Mouse (Mus musculus): Measurements from ENCODE around the gene Scn8a. TPM values are rescaled to one million over a fixed set of nuclear protein-coding genes. Genes with fewer than 3 reads are reported as not detected.
A peak's percentile ranks its signal among the peaks of the same experiment; 100 is the strongest.

Scn8a gene
- polyA plus RNA-seq, 1 experiment from 2014 or later: 8.2 TPM

GRCm38 (mm10) chr15:100960958-100961357 is 91.3 kb downstream of the Scn8a start:
- no peak overlapping the region for H3K9ac ChIP-seq
- no peaks in the 10 kb centered on the region for H3K9me3 ChIP-seq
- no peak for ATAC-seq (ENCODE audit: insufficient number of reproducible peaks, insufficient read depth, low FRiP score, low TSS enrichment, low read depth)
- no peaks in the 10 kb centered on the region for H3K27me3 ChIP-seq
- H3K27ac ChIP-seq: no peak overlapping the region
- H3K4me2 ChIP-seq: no peak overlapping the region
- H3K36me3 ChIP-seq: no peaks in the 10 kb centered on the region
- H3K4me1 ChIP-seq: peaks cover 4% of the 10 kb centered on the region; the same call in 1 of the 2 replicates
- H3K4me3 ChIP-seq: no peak overlapping the region
- 69% methylated on average over 6 of the region's 6 CpGs for WGBS

GRCm38 (mm10) chr15:100961561-100961960 is 91.9 kb downstream of the Scn8a start:
- Histone ChIP-seq H3K36me3 (no peaks in the 10 kb centered on the region), H3K4me1 (peaks cover 4% of the 10 kb centered on the region; the same call in 1 of the 2 replicates), H3K4me3 (no peak overlapping the region), H3K9me3 (no peaks in the 10 kb centered on the region), H3K9ac (no peak overlapping the region), H3K4me2 (no peak overlapping the region), H3K27me3 (no peaks in the 10 kb centered on the region), H3K27ac (no peak overlapping the region)
- 63% methylated on average over 4 of the region's 4 CpGs for WGBS
- ATAC-seq (ENCODE audit: insufficient number of reproducible peaks, insufficient read depth, low FRiP score, low TSS enrichment, low read depth): no peak

DNA sequence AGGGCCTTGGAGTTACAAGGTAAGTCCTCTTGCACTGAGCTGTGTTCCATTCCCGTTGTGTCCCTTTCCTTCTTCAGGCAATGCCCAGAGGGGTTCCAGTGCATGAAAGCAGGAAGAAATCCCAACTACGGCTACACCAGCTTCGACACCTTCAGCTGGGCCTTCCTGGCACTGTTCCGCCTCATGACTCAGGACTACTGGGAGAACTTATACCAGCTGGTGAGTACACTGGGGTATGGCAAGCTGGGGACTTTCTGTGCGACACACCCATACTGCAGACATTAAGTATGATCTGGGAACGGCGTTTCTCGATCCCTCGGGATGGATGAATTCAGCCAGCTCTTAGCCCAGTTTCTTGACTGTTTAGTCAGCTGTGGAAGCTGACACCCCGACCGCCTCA is 101.8 kb downstream of the Scn8a start:
- ATAC-seq (ENCODE audit: insufficient number of reproducible peaks, insufficient read depth, low FRiP score, low TSS enrichment, low read depth): no peak
- WGBS: 73% methylated on average over 11 of the region's 11 CpGs
- Histone ChIP-seq H3K9ac (0 out of 2 replicates have a peak overlapping the region, but pooled peaks have one; percentile 2), H3K36me3 (no peaks in the 10 kb centered on the region), H3K9me3 (no peaks in the 10 kb centered on the region), H3K4me1 (0 out of 2 replicates have a peak, but pooled peaks cover 3% of the 10 kb centered on the region), H3K27me3 (no peaks in the 10 kb centered on the region), H3K4me2 (no peak overlapping the region), H3K4me3 (no peak overlapping the region), H3K27ac (no peak overlapping the region)

GRCm38 (mm10) chr15:100972795-100973194 is 103.1 kb downstream of the Scn8a start:
- Histone ChIP-seq H3K4me1 (0 out of 2 replicates have a peak, but pooled peaks cover 3% of the 10 kb centered on the region), H3K27me3 (no peaks in the 10 kb centered on the region), H3K9ac (no peak overlapping the region), H3K4me2 (no peak overlapping the region), H3K36me3 (no peaks in the 10 kb centered on the region), H3K4me3 (no peak overlapping the region), H3K9me3 (no peaks in the 10 kb centered on the region), H3K27ac (no peak overlapping the region)
- 42% methylated on average over 11 of the region's 11 CpGs for WGBS
- no peak for ATAC-seq (ENCODE audit: insufficient number of reproducible peaks, insufficient read depth, low FRiP score, low TSS enrichment, low read depth)

GRCm38 (mm10) chr15:100974679-100975078 is 105.0 kb downstream of the Scn8a start:
- Histone ChIP-seq H3K36me3 (no peaks in the 10 kb centered on the region), H3K27ac (no peak overlapping the region), H3K9ac (no peak overlapping the region), H3K9me3 (no peaks in the 10 kb centered on the region), H3K4me1 (no peaks in the 10 kb centered on the region), H3K4me2 (no peak overlapping the region), H3K27me3 (no peaks in the 10 kb centered on the region), H3K4me3 (no peak overlapping the region)
- WGBS: 77% methylated on average over 1 of the region's 1 CpGs
- ATAC-seq (ENCODE audit: insufficient number of reproducible peaks, insufficient read depth, low FRiP score, low TSS enrichment, low read depth): no peak

DNA sequence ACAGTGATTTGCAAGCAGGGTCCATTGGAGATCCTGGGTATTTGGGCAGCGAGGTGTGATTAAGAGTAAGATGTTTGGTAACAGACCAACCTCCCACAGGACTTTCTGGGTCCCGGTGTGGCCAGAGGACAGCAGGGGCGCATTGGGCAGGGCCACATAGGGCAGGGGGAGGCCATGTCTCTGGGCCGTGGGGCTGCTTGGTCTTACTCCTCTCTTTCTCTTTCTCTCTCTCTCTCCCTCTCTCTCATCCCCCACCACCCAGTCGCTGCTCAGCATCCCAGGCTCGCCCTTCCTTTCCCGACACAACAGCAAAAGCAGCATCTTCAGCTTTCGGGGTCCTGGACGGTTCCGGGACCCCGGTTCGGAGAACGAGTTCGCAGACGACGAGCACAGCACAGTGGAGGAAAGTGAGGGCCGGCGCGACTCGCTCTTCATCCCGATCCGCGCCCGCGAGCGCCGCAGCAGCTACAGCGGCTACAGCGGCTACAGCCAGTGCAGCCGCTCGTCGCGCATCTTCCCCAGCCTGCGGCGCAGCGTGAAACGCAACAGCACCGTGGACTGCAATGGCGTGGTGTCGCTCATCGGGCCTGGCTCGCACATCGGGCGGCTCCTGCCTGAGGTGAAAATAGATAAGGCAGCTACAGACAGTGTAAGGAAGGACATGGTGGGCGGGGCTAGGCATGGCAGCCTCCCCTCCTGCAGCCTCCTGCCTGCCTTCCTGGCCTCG is 113.9 kb downstream of the Scn8a start:
- Histone ChIP-seq H3K36me3 (no peaks in the 10 kb centered on the region), H3K9ac (peak overlapping the region; percentile 77), H3K4me2 (peak overlapping the region; percentile 80), H3K27ac (no peak overlapping the region), H3K9me3 (no peaks in the 10 kb centered on the region), H3K4me1 (peaks cover 4% of the 10 kb centered on the region; the same call in 1 of the 2 replicates), H3K27me3 (peaks cover 5% of the 10 kb centered on the region; the same call in 1 of the 2 replicates), H3K4me3 (peak overlapping the region; percentile 61)
- under 1% methylated on average over 46 of the region's 46 CpGs for WGBS
- ATAC-seq (ENCODE audit: insufficient number of reproducible peaks, insufficient read depth, low FRiP score, low TSS enrichment, low read depth): peak; percentile 48; the same call in 1 of the 2 replicates

DNA sequence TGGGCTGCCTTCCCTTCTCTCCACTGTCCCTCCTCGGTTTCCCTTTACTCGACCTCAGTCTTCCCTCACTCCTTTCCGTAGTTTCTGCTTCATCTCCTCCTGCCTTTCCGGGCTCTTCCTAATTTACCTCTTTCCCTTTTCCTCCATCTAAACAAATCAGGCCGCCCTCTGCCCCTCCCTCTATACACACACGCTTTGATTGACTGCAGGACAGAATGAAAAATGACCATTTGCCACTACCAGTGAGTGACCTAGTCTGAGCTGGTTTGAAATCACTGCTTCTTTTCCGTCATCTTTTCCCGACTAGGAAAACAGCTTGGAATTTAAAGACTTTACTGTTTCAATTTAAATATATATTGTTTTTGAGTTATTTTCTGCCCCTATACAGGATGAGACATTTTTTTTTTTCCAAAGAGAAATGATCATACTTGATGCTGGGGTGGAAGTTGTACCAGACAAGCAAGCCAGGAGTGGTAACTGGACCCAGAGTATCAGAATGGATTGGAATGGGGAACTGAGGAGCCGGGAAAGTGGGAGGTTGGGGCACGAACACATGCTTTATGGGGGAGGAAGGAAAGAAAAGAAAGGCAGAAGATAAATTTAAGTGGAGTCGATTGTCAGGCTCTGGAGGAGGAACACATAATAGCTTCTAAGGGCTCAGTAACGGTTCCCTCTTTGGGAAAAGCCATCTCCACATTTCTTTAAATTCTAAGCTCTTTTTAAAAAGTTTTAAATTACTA is 114.7 kb downstream of the Scn8a start:
- peak overlapping the region; percentile 61 for H3K4me3 ChIP-seq
- no peak overlapping the region for H3K27ac ChIP-seq
- peaks cover 4% of the 10 kb centered on the region; the same call in 1 of the 2 replicates for H3K4me1 ChIP-seq
- peaks cover 5% of the 10 kb centered on the region; the same call in 1 of the 2 replicates for H3K27me3 ChIP-seq
- H3K36me3 ChIP-seq: no peaks in the 10 kb centered on the region
- H3K9ac ChIP-seq: peak overlapping the region; percentile 77
- no peak for ATAC-seq (ENCODE audit: insufficient number of reproducible peaks, insufficient read depth, low FRiP score, low TSS enrichment, low read depth)
- 24% methylated on average over 12 of the region's 12 CpGs for WGBS
- peak overlapping the region; percentile 80 for H3K4me2 ChIP-seq
- H3K9me3 ChIP-seq: no peaks in the 10 kb centered on the region

DNA sequence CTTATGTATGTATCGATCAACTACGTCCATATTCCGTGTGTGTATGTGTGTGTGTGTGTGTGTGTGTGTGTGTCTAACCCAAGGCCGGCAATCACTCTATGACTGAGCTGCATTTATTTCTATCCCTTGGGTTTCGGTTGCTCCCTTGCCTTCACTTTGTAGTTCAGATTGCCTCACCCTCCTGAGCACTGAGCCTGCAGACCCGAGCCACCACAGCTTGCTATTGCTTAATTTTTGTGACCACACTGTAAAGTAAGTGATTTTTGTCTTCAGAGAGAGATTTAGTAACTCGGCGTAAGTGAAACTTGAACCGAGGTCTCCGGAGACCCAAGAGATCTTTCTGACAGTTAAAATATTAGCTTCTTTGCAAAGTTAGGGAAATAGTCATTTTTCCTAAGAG is 116.8 kb downstream of the Scn8a start:
- no peak overlapping the region for H3K4me3 ChIP-seq
- peaks cover 5% of the 10 kb centered on the region; the same call in 1 of the 2 replicates for H3K27me3 ChIP-seq
- H3K4me2 ChIP-seq: no peak overlapping the region
- no peak overlapping the region for H3K9ac ChIP-seq
- no peak overlapping the region for H3K27ac ChIP-seq
- no peaks in the 10 kb centered on the region for H3K36me3 ChIP-seq
- peaks cover 4% of the 10 kb centered on the region; the same call in 1 of the 2 replicates for H3K4me1 ChIP-seq
- H3K9me3 ChIP-seq: no peaks in the 10 kb centered on the region
- WGBS: 85% methylated on average over 10 of the region's 10 CpGs
- no peak for ATAC-seq (ENCODE audit: insufficient number of reproducible peaks, insufficient read depth, low FRiP score, low TSS enrichment, low read depth)

DNA sequence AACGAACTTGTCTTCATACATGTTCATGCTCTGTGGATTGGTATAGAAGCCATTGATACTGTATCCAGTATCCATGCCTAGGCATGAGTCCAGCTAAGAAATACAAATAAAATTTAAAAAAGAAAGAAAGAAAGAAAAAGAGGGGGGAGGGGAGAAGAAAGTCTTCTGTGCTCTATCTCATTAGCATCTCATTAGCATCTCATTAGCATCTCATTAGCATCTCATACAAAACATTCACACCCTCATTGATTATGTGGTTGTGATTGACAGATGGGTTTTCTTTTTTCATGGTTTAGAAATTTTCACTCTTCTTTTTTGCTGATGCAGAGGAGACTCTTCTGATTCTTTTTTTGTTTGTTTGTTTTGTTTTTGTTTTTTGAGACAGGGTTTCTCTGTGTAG is 117.4 kb downstream of the Scn8a start:
- Histone ChIP-seq H3K4me3 (no peak overlapping the region), H3K4me1 (peaks cover 4% of the 10 kb centered on the region; the same call in 1 of the 2 replicates), H3K27ac (no peak overlapping the region), H3K9ac (no peak overlapping the region), H3K4me2 (no peak overlapping the region), H3K9me3 (no peaks in the 10 kb centered on the region), H3K36me3 (no peaks in the 10 kb centered on the region), H3K27me3 (peaks cover 5% of the 10 kb centered on the region; the same call in 1 of the 2 replicates)
- WGBS: 82% methylated on average over 1 of the region's 1 CpGs
- ATAC-seq (ENCODE audit: insufficient number of reproducible peaks, insufficient read depth, low FRiP score, low TSS enrichment, low read depth): no peak

GRCm38 (mm10) chr15:100990283-100990682 is 120.6 kb downstream of the Scn8a start:
- 87% methylated on average over 10 of the region's 10 CpGs for WGBS

DNA sequence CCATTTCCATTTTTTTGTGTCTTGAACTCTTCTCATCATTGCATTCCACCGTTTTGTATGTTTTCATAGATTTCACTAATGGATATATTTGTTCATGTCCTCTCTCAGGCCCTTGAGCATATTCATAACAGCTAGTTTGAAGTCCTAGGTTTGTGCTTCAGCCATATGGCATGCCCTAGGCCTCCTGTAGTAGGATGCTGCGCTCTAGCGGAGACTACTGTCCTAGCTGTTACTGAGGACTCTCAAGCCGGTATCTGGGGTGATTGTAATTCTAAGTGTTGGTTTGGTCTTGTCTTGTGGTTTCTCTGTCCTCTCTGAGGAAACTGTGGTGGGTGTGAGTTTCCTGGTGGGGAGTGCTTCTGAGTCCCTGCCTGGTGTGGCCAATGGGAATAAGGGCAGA is 127.4 kb downstream of the Scn8a start:
- H3K27me3 ChIP-seq: no peaks in the 10 kb centered on the region
- no peak overlapping the region for H3K9ac ChIP-seq
- H3K4me1 ChIP-seq: no peaks in the 10 kb centered on the region
- H3K36me3 ChIP-seq: no peaks in the 10 kb centered on the region
- H3K9me3 ChIP-seq: no peaks in the 10 kb centered on the region
- no peak overlapping the region for H3K4me2 ChIP-seq
- no peak for ATAC-seq (ENCODE audit: insufficient number of reproducible peaks, insufficient read depth, low FRiP score, low TSS enrichment, low read depth)
- no peak overlapping the region for H3K4me3 ChIP-seq
- no peak overlapping the region for H3K27ac ChIP-seq
- 36% methylated on average over 4 of the region's 4 CpGs for WGBS

More at GRCm38 (mm10) chr15:100990283-100990682, 120.6 kb downstream of the Scn8a start:
- Histone ChIP-seq H3K36me3 (no peaks in the 10 kb centered on the region), H3K27me3 (no peaks in the 10 kb centered on the region), H3K9me3 (no peaks in the 10 kb centered on the region), H3K4me3 (no peak overlapping the region), H3K27ac (no peak overlapping the region), H3K4me1 (no peaks in the 10 kb centered on the region), H3K9ac (no peak overlapping the region), H3K4me2 (no peak overlapping the region)
- no peak for ATAC-seq (ENCODE audit: insufficient number of reproducible peaks, insufficient read depth, low FRiP score, low TSS enrichment, low read depth)
